Mouse (Mus musculus) testis, postnatal 14 days (tissue): ENCODE results near the gene Iqschfp.

Experiments
- DNase-seq: peaks from one replicate; pipeline ENCODE4 v3.0.0; 2021; ENCODE audit warnings: low spot score

Iqschfp gene

DNA sequence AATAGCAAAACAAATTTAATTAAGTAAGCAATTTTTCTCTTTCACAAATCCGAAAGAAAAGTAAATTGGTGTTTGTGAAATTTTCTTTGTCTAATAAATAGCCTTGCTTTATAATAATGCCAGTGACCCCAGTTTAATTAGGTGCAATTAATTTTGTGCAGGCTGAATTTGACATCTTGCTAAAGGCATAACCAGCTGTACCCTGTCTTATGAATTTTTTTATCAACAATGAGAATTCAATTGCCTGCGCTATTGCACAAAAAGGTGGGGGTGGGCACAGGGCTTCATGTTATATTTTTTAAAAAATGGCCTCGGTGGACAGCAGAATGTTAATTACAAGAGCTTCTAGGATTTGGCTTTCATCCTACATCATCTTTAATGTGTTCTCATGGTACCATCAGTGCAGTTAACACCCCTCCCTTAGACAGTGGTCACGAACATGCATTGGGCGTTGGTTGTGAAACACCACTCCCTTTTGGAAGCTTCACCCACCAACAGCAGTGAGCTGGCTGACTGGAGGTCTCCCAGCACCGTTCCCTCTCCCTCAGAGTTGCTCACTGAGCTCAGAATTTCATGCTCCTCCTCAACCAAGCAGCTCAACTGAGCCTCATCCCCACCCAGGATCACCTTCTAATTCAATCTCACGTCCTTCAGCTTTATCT, 714.0 kb downstream of the Iqschfp start:
- DNase-seq: no peak

- DNase-seq: no peak
Observed at GRCm38 (mm10) chr3:68606730-68607129, 714.7 kb downstream of the Iqschfp start.

GRCm38 (mm10) chr3:68607336-68607735, 715.3 kb downstream of the Iqschfp start:
- no peak for DNase-seq

GRCm38 (mm10) chr3:68608848-68609497, 716.9 kb downstream of the Iqschfp start:
- DNase-seq: no peak

- no peak for DNase-seq
Observed at GRCm38 (mm10) chr3:68610011-68610410, 718.0 kb downstream of the Iqschfp start.

DNA sequence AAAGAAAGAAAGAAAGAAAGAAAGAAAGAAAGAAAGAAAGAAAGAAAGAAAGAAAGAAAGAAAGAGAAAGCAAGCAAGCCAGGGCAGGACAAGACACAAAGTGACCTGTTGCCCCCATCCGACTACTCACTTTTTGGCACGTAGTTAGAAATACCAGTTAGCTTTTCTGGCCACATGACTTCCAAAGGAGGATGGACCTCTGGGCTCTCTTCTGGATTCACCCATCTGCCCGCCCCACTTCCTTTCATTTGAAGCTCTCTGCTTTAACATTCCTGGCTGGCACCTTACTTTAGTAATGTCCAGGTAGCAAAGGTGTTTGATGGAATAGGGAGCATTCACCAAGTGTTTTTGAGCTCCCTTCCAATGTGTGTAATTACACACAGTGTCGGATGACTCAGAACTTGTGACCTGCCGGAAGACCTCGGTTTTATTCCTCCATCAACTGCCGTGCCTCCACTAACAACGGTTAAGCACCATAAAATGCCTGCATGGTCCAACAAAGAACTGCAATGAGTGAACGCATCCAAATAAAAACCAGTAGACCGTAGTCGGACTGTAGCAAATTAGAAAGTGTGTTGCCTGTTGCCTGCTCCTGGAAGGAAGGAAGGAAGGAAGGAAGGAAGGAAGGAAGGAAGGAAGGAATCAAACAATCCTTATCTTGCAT, 718.7 kb downstream of the Iqschfp start:
- no peak for DNase-seq

- DNase-seq: no peak
Observed at GRCm38 (mm10) chr3:68615042-68615810, 723.2 kb downstream of the Iqschfp start.

DNA sequence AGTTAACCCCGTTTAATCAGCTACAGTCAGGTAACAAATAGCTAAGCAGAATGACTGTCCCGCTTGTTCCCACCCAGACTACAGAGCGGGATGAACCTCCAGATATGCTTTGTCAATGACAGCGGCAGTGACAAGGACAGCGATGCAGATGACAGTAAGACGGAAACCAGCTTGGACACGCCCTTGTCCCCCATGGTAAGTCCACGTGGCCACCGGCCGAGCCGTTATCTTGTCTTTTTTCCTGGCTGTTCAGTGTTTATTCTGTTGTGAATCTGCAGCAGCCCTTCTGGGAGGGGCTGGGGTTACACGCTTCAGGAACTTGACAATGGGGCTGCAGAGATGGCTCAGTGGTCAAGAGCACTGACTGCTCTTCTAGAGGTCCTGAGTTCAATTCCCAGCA, 724.3 kb downstream of the Iqschfp start:
- no peak for DNase-seq

GRCm38 (mm10) chr3:68617708-68618107, 725.7 kb downstream of the Iqschfp start:
- DNase-seq: no peak

- DNase-seq: no peak
Observed at GRCm38 (mm10) chr3:68619097-68619496, 727.1 kb downstream of the Iqschfp start.

DNA sequence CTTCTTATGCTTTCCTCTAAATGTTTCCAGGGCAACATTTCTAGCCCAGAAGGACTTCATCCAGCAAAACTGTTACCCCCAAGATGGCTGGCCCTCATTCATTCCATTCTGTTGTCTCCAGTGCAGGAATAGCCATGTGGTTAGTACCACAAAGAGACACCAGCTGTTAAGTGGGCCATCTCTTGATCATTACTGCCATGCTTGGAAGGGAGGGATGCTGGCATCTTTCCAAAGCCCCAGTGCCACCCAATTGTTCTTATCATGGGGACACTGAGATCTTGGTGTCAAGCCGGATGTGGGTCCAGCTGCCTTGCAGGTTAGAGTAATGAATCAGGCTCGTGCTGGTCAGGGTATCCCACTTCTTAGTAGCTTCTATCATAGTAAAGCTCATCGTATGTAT, 729.9 kb downstream of the Iqschfp start:
- DNase-seq: no peak

- no peak for DNase-seq
Observed at GRCm38 (mm10) chr3:68623036-68623435, 731.0 kb downstream of the Iqschfp start.

DNA sequence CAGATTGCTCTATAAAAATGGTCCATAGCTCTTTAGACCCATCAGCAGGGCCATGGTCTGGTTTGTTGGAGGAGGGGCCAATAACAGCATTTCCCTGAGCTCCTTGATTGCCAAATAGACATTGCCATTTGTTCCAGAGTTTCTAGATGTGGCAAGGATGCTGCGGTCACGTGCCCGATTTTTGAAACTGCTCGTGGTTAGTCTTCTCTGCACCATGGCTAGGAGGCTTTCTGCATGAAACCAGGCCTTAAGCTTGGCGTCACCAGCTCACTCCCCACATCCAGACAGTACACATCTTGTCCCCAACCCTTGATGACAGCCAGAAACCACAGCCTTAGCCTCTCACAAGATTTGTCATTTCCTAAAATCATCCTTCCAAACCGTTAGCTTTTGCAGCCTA, 732.4 kb downstream of the Iqschfp start:
- DNase-seq: no peak

DNA sequence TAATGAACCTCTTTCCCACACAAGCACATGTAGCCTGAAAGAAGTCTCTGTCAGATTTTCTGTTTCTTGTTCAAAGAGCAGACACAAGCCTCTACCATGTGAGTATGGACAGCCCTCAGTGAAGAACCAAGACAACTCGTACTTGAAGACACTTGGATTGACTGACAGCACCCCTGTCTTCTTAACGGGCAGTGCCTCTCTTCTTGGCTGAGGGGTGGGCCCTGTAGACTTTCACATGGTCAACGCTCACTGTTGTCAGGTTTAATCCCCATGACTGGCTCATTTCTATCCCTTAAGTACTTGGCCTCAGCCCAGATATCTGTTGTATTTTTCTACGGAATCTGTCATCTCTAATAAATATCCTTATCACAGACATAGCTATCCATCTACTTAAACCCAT, 738.2 kb downstream of the Iqschfp start:
- DNase-seq: no peak

DNA sequence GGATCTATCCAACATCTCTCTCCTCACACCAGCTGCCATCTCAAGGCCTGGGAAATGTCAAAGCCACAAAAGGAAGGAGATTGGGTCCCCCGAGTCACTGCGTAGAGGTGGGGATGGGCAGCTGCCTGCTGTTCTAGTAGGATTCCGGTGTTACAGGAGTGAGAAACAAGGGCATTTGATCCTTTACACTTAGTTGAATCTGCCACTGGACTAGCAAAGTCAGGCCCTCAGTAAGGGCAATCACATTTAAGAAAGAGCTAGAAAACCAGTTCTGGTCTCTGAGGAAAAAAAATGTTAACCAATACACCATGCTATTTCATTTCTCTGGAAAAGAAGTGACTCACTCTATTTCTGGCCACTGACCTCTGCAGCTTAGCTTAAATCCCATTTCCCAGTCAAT, 738.8 kb downstream of the Iqschfp start:
- no peak for DNase-seq

- no peak for DNase-seq
Observed at GRCm38 (mm10) chr3:68632714-68633113, 740.7 kb downstream of the Iqschfp start.

DNA sequence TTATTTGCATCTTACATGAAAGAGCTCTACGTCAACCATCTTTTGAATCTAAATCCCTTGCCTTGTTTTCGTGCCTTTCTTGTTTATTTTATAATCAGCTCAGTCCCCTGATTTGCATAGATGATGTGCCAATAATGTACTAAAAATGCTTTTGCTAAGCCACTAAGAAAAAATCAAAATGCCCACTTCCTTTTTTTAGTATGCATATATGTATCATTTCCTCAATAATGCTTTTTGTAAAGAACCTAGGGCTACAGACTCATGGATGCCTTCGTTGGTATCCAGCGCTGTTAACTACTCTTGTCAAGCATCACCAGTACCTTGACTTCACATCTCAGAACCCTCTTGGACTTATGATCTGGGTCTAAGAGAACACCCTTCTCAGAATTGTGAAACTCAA, 741.5 kb downstream of the Iqschfp start:
- DNase-seq: no peak

- DNase-seq: no peak
Observed at GRCm38 (mm10) chr3:68637960-68638359, 745.9 kb downstream of the Iqschfp start.

GRCm38 (mm10) chr3:68638703-68639102, 746.7 kb downstream of the Iqschfp start:
- no peak for DNase-seq

DNA sequence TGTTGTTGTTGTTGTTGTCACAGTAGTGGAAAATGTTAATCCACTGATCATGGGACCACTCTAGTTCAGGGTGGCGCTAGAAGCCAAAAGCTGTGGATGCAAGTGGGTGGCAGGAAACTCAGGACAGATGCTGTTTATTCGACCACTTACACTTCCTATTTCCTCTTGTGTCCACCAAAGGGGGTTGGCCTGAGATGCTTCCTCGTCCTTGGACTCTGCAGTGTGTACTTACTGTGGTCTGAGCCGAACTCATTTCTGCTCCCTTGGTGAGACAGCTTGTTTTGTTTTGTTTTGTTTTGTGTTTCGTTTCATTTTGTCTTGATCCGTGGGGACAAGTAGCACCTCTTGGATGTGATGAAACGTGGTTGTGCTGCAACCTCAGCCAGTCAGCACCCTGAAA, 750.9 kb downstream of the Iqschfp start:
- no peak for DNase-seq

- DNase-seq: no peak
Observed at GRCm38 (mm10) chr3:68646387-68647130, 754.5 kb downstream of the Iqschfp start.

- no peak for DNase-seq
Observed at GRCm38 (mm10) chr3:68647282-68647681, 755.2 kb downstream of the Iqschfp start.
